ENCODE assay signal across 8 mouse cellular contexts in genomic region chr9:31348915-31349314, GRCm38 (mm10). TPM values are rescaled to one million over a fixed set of nuclear protein-coding genes. Genes with fewer than 3 reads are reported as not detected.
DNase-seq lines count a peak whose midpoint lies in the region; ATAC-seq and TF ChIP-seq lines count a peak whose summit lies in the region.

No protein-coding gene starts in this region.

- no peak overlapping the region for H3K4me3 ChIP-seq in midbrain, embryonic 10.5 days

- DNase-seq in Patski (ENCODE audit: low read depth, low spot score) = peak; percentile 19
- peak; percentile 86 for DNase-seq in cerebellum, adult 8-10 months
- DNase-seq in frontal cortex, postnatal 14 days (ENCODE audit: low spot score in 2 of 2) = peak; percentile 25 to 54
- peak; percentile 12 for DNase-seq in hindlimb bud, embryonic 11.5 days (ENCODE audit: extremely low spot score, low read depth, low spot score)
- peak; percentile 46 for DNase-seq in left cerebral cortex, adult 11 months (ENCODE audit: low spot score)
- peak; percentile 56 for DNase-seq in midbrain, embryonic 10.5 days (ENCODE audit: low spot score)
- DNase-seq in right cerebral cortex, postnatal 25 days = peak; percentile 45
- DNase-seq in urinary bladder, postnatal 4 days (ENCODE audit: low spot score in 2 of 2) = peak; percentile 54 to 75

- H3K4me1 ChIP-seq in midbrain, embryonic 10.5 days = peaks cover 14% of the 10 kb centered on the region

- POLR2A ChIA-PET in Patski (lab: Charles Lee) = no interaction called here

- no peaks in the 10 kb centered on the region for H3K9me3 ChIP-seq in midbrain, embryonic 10.5 days (replicated peaks)

- peak; percentile 96 for TF ChIP-seq CTCF in Patski (IDR thresholded peaks at IDR 0.05)

- peak; percentile 69 for ATAC-seq in Patski

- H3K27ac ChIP-seq in midbrain, embryonic 10.5 days (replicated peaks) = no peak overlapping the region; the same call in 1 of the 2 replicates

- no peaks in the 10 kb centered on the region for H3K27me3 ChIP-seq in Patski
- H3K27me3 ChIP-seq in midbrain, embryonic 10.5 days (ENCODE audit: low read depth, poor library complexity, severe bottlenecking) = no peaks in the 10 kb centered on the region

- CTCF ChIA-PET in Patski (lab: Charles Lee) = interaction anchor here (0.7 to 2.5 kb wide), 15 partner anchors 9 to 206 kb away, joined by 3 to 11 read pairs (median 3); no protein-coding TSS in a partner anchor

- WGBS in midbrain, embryonic 10.5 days = 70% methylated on average over 11 of the region's 11 CpGs

- in situ Hi-C loops in Patski (cut with MboI; ENCODE audit: low pct_unique_long_range_greater_than_20kb) = loop anchor here (5.0 to 25.0 kb wide), 2 partner anchors 197 to 887 kb away; no protein-coding TSS in a partner anchor

- peaks cover 32% of the 10 kb centered on the region for H3K36me3 ChIP-seq in midbrain, embryonic 10.5 days

RNA-seq across cellular contexts. Expression of gene Nfrkb, which starts 37.1 kb away (rescaled TPM):
- 18.2 TPM for polyA plus RNA-seq in Patski (2021)
- 18.4 and 24.8 TPM in 2 replicates for polyA plus RNA-seq in midbrain, embryonic 10.5 days (2016; fragmentation: Nextera tagmentation; extraction: Ambion mirVana)

Comparison
In these comparisons a context has a peak if more than half of its experiments do, and no peak if none do; other contexts are left out.
1. DNase-seq: peak in every context shown above with its lines; median percentile 86 in cerebellum, adult 8-10 months; 64 in urinary bladder, postnatal 4 days; 56 in midbrain, embryonic 10.5 days; 46 in left cerebral cortex, adult 11 months; 45 in right cerebral cortex, postnatal 25 days; 40 in frontal cortex, postnatal 14 days; 19 in Patski; 12 in hindlimb bud, embryonic 11.5 days.